8 mouse cellular contexts compared by ENCODE assay signal in genomic region chr11:95414536-95415161, GRCm38 (mm10). TPM values are rescaled to one million over a fixed set of nuclear protein-coding genes. Genes with fewer than 3 reads are reported as not detected.
A peak's percentile ranks its signal among the peaks of the same experiment; 100 is the strongest.
DNase-seq lines count a peak whose midpoint lies in the region; ATAC-seq and TF ChIP-seq lines count a peak whose summit lies in the region.

No protein-coding gene starts in this region.

- TF ChIP-seq EP300 in heart, adult 2 months (IDR thresholded peaks at IDR 0.05; ENCODE audit: insufficient read depth, low read depth, low read length): peak; percentile 61; the same call in 1 of the 2 replicates

- under 1% methylated on average over 28 of the region's 28 CpGs for WGBS in embryonic facial prominence, embryonic 13.5 days
- WGBS in heart, adult 2 months: under 1% methylated on average over 28 of the region's 28 CpGs
- under 1% methylated on average over 28 of the region's 28 CpGs for WGBS in kidney, adult 2 months
- under 1% methylated on average over 28 of the region's 28 CpGs for WGBS in limb, embryonic 11.5 days
- WGBS in midbrain, embryonic 13.5 days: under 1% methylated on average over 28 of the region's 28 CpGs
- under 1% methylated on average over 28 of the region's 28 CpGs for WGBS in small intestine, adult 2 months

- intact Hi-C loops in heart, adult 2 months (cut with DNase I): no loop called here

- H3K4me3 ChIP-seq in embryonic facial prominence, embryonic 13.5 days: peak overlapping the region; percentile 67
- peak overlapping the region; percentile 75 for H3K4me3 ChIP-seq in heart, adult 2 months
- H3K4me3 ChIP-seq in kidney, adult 2 months (ENCODE audit: insufficient read depth, low read depth, low read length): peak overlapping the region; percentile 87
- peak overlapping the region; percentile 48 for H3K4me3 ChIP-seq in limb, embryonic 11.5 days (ENCODE audit: low read depth, low read length)
- H3K4me3 ChIP-seq in midbrain, embryonic 13.5 days (replicated peaks): peak overlapping the region; percentile 64
- peak overlapping the region; percentile 67 for H3K4me3 ChIP-seq in small intestine, adult 2 months (ENCODE audit: low read depth, low read length)

- H3K9me3 ChIP-seq in embryonic facial prominence, embryonic 13.5 days: no peaks in the 10 kb centered on the region
- H3K9me3 ChIP-seq in limb, embryonic 11.5 days (ENCODE audit: control insufficient read depth, low read length): no peaks in the 10 kb centered on the region
- H3K9me3 ChIP-seq in midbrain, embryonic 13.5 days: no peaks in the 10 kb centered on the region

- peak; percentile 64 for TF ChIP-seq CTCF in heart, adult 2 months (IDR thresholded peaks at IDR 0.05)
- 0 out of 2 replicates have a peak, but pooled peaks have one; percentile 14 for TF ChIP-seq CTCF in kidney, adult 2 months (conservative IDR thresholded peaks at IDR 0.05; ENCODE audit: insufficient read depth, insufficient read length, low read depth, low read length)
- 0 out of 2 replicates have a peak, but pooled peaks have one; percentile 32 for TF ChIP-seq CTCF in small intestine, adult 2 months (IDR thresholded peaks at IDR 0.05; ENCODE audit: extremely low read depth, insufficient read length, insufficient replicate concordance, low read depth, low read length)

- peaks cover 32% of the 10 kb centered on the region for H3K4me1 ChIP-seq in embryonic facial prominence, embryonic 13.5 days
- H3K4me1 ChIP-seq in heart, adult 2 months (ENCODE audit: control insufficient read depth, insufficient read depth, low read length): peaks cover 8% of the 10 kb centered on the region
- H3K4me1 ChIP-seq in kidney, adult 2 months (ENCODE audit: control insufficient read depth, insufficient read depth, low read length): no peaks in the 10 kb centered on the region; the same call in 1 of the 2 replicates
- peaks cover 10% of the 10 kb centered on the region for H3K4me1 ChIP-seq in limb, embryonic 11.5 days (ENCODE audit: control insufficient read depth, insufficient read depth, low read length)
- peaks cover 34% of the 10 kb centered on the region for H3K4me1 ChIP-seq in midbrain, embryonic 13.5 days (replicated peaks)
- H3K4me1 ChIP-seq in small intestine, adult 2 months (ENCODE audit: control insufficient read depth, insufficient read depth, insufficient read length, low read length): peaks cover 2% of the 10 kb centered on the region

- H3K79me2 ChIP-seq in heart, adult 2 months (replicated peaks; ENCODE audit: control insufficient read depth, insufficient read depth, low read length): peaks cover 6% of the 10 kb centered on the region

- H3K27me3 ChIP-seq in embryonic facial prominence, embryonic 13.5 days: no peaks in the 10 kb centered on the region
- H3K27me3 ChIP-seq in heart, adult 2 months (ENCODE audit: control insufficient read depth, insufficient read depth, low read length): no peaks in the 10 kb centered on the region
- no peaks in the 10 kb centered on the region for H3K27me3 ChIP-seq in kidney, adult 2 months (replicated peaks; ENCODE audit: control insufficient read depth, insufficient read depth, low read length)
- H3K27me3 ChIP-seq in limb, embryonic 11.5 days (ENCODE audit: control insufficient read depth, insufficient read depth, low read length): no peaks in the 10 kb centered on the region
- peaks cover 3% of the 10 kb centered on the region; the same call in 1 of the 2 replicates for H3K27me3 ChIP-seq in midbrain, embryonic 13.5 days
- H3K27me3 ChIP-seq in small intestine, adult 2 months (ENCODE audit: control insufficient read depth, insufficient read depth, low read length): no peaks in the 10 kb centered on the region

- H3K36me3 ChIP-seq in embryonic facial prominence, embryonic 13.5 days: peaks cover 8% of the 10 kb centered on the region; the same call in 1 of the 2 replicates
- H3K36me3 ChIP-seq in heart, adult 2 months (ENCODE audit: control insufficient read depth, insufficient read depth, low read length): peaks cover 27% of the 10 kb centered on the region
- no peaks in the 10 kb centered on the region for H3K36me3 ChIP-seq in kidney, adult 2 months (ENCODE audit: control insufficient read depth, insufficient read depth, low read length)
- no peaks in the 10 kb centered on the region for H3K36me3 ChIP-seq in limb, embryonic 11.5 days (ENCODE audit: control insufficient read depth, insufficient read depth, low read length)
- H3K36me3 ChIP-seq in midbrain, embryonic 13.5 days: peaks cover 6% of the 10 kb centered on the region; the same call in 1 of the 2 replicates
- H3K36me3 ChIP-seq in small intestine, adult 2 months (ENCODE audit: control insufficient read depth, insufficient read depth, low read length): peaks cover 3% of the 10 kb centered on the region; the same call in 1 of the 2 replicates

- peak; percentile 99 for DNase-seq in 416B (ENCODE audit: low read depth)
- peak; percentile 82 to 94 for DNase-seq in adrenal gland, postnatal 4 days (ENCODE audit: low spot score in 2 of 2)
- peak; percentile 92 to 96 for DNase-seq in heart, adult 2 months
- DNase-seq in kidney, adult 2 months: peak; percentile 96
- peak; percentile 99 for DNase-seq in limb, embryonic 11.5 days (ENCODE audit: low spot score)

- ATAC-seq in embryonic facial prominence, embryonic 13.5 days (ENCODE audit: insufficient number of reproducible peaks, insufficient read depth, low FRiP score, low TSS enrichment, low read depth): peak; percentile 86
- ATAC-seq in limb, embryonic 11.5 days (ENCODE audit: insufficient number of reproducible peaks, low FRiP score, low TSS enrichment, low read depth): peak; percentile 84
- peak; percentile 89 for ATAC-seq in midbrain, embryonic 13.5 days

- TF ChIP-seq POLR2A in heart, adult 2 months (IDR thresholded peaks at IDR 0.05; ENCODE audit: insufficient read depth, low read depth, low read length): peak; percentile 85
- peak; percentile 17 for TF ChIP-seq POLR2A in kidney, adult 2 months (IDR thresholded peaks at IDR 0.05; ENCODE audit: low read depth, low read length)
- TF ChIP-seq POLR2A in small intestine, adult 2 months (IDR thresholded peaks at IDR 0.05; ENCODE audit: low read depth, low read length): peak; percentile 51; the same call in 1 of the 2 replicates

- peak overlapping the region; percentile 94 for H3K27ac ChIP-seq in embryonic facial prominence, embryonic 13.5 days
- peak overlapping the region; percentile 96 for H3K27ac ChIP-seq in heart, adult 2 months
- H3K27ac ChIP-seq in kidney, adult 2 months (ENCODE audit: insufficient read depth, low read depth, low read length): peak overlapping the region; percentile 71
- H3K27ac ChIP-seq in limb, embryonic 11.5 days (replicated peaks; ENCODE audit: low read depth, low read length): peak overlapping the region; percentile 78
- H3K27ac ChIP-seq in midbrain, embryonic 13.5 days: peak overlapping the region; percentile 95
- peak overlapping the region; percentile 95 for H3K27ac ChIP-seq in small intestine, adult 2 months (ENCODE audit: insufficient read depth, low read depth, low read length)

- H3K4me2 ChIP-seq in embryonic facial prominence, embryonic 13.5 days: peak overlapping the region; percentile 70
- H3K4me2 ChIP-seq in limb, embryonic 11.5 days (ENCODE audit: low read depth, severe bottlenecking): peak overlapping the region; percentile 69
- H3K4me2 ChIP-seq in midbrain, embryonic 13.5 days (replicated peaks): peak overlapping the region; percentile 71

- peak overlapping the region; percentile 78 for H3K9ac ChIP-seq in embryonic facial prominence, embryonic 13.5 days
- peak overlapping the region; percentile 77 for H3K9ac ChIP-seq in heart, adult 2 months (ENCODE audit: low read depth, low read length)
- H3K9ac ChIP-seq in limb, embryonic 11.5 days (ENCODE audit: low read length): peak overlapping the region; percentile 72
- peak overlapping the region; percentile 76 for H3K9ac ChIP-seq in midbrain, embryonic 13.5 days (replicated peaks)

RNA-seq across cellular contexts. Expression of gene Spop, which starts 0.8 kb away (rescaled TPM):
- 100 to 1,000 TPM; 122 to 124 TPM for total RNA-seq in adrenal gland, postnatal 4 days (2021)
- polyA plus RNA-seq in embryonic facial prominence, embryonic 13.5 days (2015; fragmentation: Nextera tagmentation; extraction: Ambion mirVana): 147 and 185 TPM in 2 replicates
- 100 to 1,000 TPM; 155 to 170 TPM for total RNA-seq in heart, adult 2 months (2021)
- polyA plus RNA-seq in heart, adult 2 months (2012; rRNA removed): 69.3 and 112 TPM in 2 replicates
- polyA plus RNA-seq in kidney, adult 2 months (2012; rRNA removed): 43.0 and 66.4 TPM in 2 replicates
- 112 and 114 TPM in 2 replicates for polyA plus RNA-seq in limb, embryonic 11.5 days (2014; fragmentation: Nextera tagmentation; extraction: Ambion mirVana)
- polyA plus RNA-seq in midbrain, embryonic 13.5 days (2015; fragmentation: Nextera tagmentation; extraction: Ambion mirVana): 199 and 202 TPM in 2 replicates
- polyA plus RNA-seq in small intestine, adult 2 months (2012; rRNA removed): 23.1 and 65.9 TPM in 2 replicates

RNA-seq across cellular contexts. Expression of gene Slc35b1, which starts 30.2 kb away (rescaled TPM):
- total RNA-seq in adrenal gland, postnatal 4 days (2021): 10 to 100 TPM; 64.7 to 71.1 TPM
- polyA plus RNA-seq in embryonic facial prominence, embryonic 13.5 days (2015; fragmentation: Nextera tagmentation; extraction: Ambion mirVana): 120 and 133 TPM in 2 replicates
- total RNA-seq in heart, adult 2 months (2021): 10 to 100 TPM; 34.2 to 41.3 TPM
- polyA plus RNA-seq in heart, adult 2 months (2012; rRNA removed): 47.2 and 74.2 TPM in 2 replicates
- 63.6 and 70.6 TPM in 2 replicates for polyA plus RNA-seq in kidney, adult 2 months (2012; rRNA removed)
- polyA plus RNA-seq in limb, embryonic 11.5 days (2014; fragmentation: Nextera tagmentation; extraction: Ambion mirVana): 133 and 141 TPM in 2 replicates
- polyA plus RNA-seq in midbrain, embryonic 13.5 days (2015; fragmentation: Nextera tagmentation; extraction: Ambion mirVana): 149 and 151 TPM in 2 replicates
- polyA plus RNA-seq in small intestine, adult 2 months (2012; rRNA removed): 81.9 and 151 TPM in 2 replicates

Comparison
In these comparisons a context has a peak if more than half of its experiments do, and no peak if none do; other contexts are left out.
1. Peak in every context shown above with its lines: DNase-seq, ATAC-seq, H3K4me3 ChIP-seq and H3K27ac ChIP-seq.
2. CTCF ChIP-seq: peak in every context shown above with its lines; median percentile 64 in heart, adult 2 months; 32 in small intestine, adult 2 months; 14 in kidney, adult 2 months.
3. POLR2A ChIP-seq: peak in every context shown above with its lines; median percentile 85 in heart, adult 2 months; 51 in small intestine, adult 2 months; 17 in kidney, adult 2 months.